Mouse (Mus musculus) embryonic fibroblast, embryonic 13.5 days (primary cell): Measurements from ENCODE around the gene Pga5.

ENCODE experiments used
- CTCF ChIP-seq: IDR thresholded peaks from 2 replicates; pipeline ENCODE4 v1.5.1; 2011; ENCODE audit warnings: mild to moderate bottlenecking, control low read depth, low read length, moderate library complexity, borderline replicate concordance; ENCODE audit not compliant: insufficient read depth
- POLR2A ChIP-seq: IDR thresholded peaks from 2 replicates; pipeline ENCODE4 v1.6.1; 2011; ENCODE audit warnings: low read depth, mild to moderate bottlenecking, control low read depth, low read length, moderate library complexity

GRCm38 (mm10) chr19:10656058-10656457 is 21.8 kb downstream of the Pga5 start:
- no peak for TF ChIP-seq POLR2A
- no peak for TF ChIP-seq CTCF
